In genomic region chr10:96646024-96646866, GRCm38 (mm10) we compare ENCODE assay signal across 8 mouse cellular contexts. TPM values are rescaled to one million over a fixed set of nuclear protein-coding genes. Genes with fewer than 3 reads are reported as not detected.
DNase-seq lines count a peak whose midpoint lies in the region; ATAC-seq lines count a peak whose summit lies in the region.

No protein-coding gene starts in this region.

- H3K36me3 ChIP-seq in embryonic facial prominence, embryonic 14.5 days (ENCODE audit: control insufficient read depth, insufficient read depth, low read length): no peaks in the 10 kb centered on the region
- no peaks in the 10 kb centered on the region for H3K36me3 ChIP-seq in hindbrain, embryonic 15.5 days
- H3K36me3 ChIP-seq in megakaryocyte, embryonic 14.5 days (replicated peaks; ENCODE audit: low read length): no peaks in the 10 kb centered on the region

- H3K27ac ChIP-seq in embryonic facial prominence, embryonic 14.5 days (replicated peaks; ENCODE audit: low read depth, low read length): no peak overlapping the region
- H3K27ac ChIP-seq in hindbrain, embryonic 15.5 days (replicated peaks): peak overlapping the region; percentile 62

- no peaks in the 10 kb centered on the region for H3K27me3 ChIP-seq in embryonic facial prominence, embryonic 14.5 days (replicated peaks; ENCODE audit: control insufficient read depth, insufficient read depth, low read length)
- H3K27me3 ChIP-seq in hindbrain, embryonic 15.5 days: no peaks in the 10 kb centered on the region
- H3K27me3 ChIP-seq in megakaryocyte, embryonic 14.5 days (replicated peaks): peaks cover 2% of the 10 kb centered on the region

- WGBS in embryonic facial prominence, embryonic 14.5 days: 27% methylated on average over 13 of the region's 13 CpGs
- WGBS in hindbrain, embryonic 15.5 days: 7% methylated on average over 13 of the region's 13 CpGs

- H3K9me3 ChIP-seq in embryonic facial prominence, embryonic 14.5 days (ENCODE audit: control insufficient read depth, low read length): no peaks in the 10 kb centered on the region
- no peaks in the 10 kb centered on the region for H3K9me3 ChIP-seq in hindbrain, embryonic 15.5 days
- H3K9me3 ChIP-seq in megakaryocyte, embryonic 14.5 days: no peaks in the 10 kb centered on the region

- H3K4me1 ChIP-seq in embryonic facial prominence, embryonic 14.5 days (ENCODE audit: control insufficient read depth, insufficient read depth, low read length): peaks cover 13% of the 10 kb centered on the region; the same call in 1 of the 2 replicates
- H3K4me1 ChIP-seq in hindbrain, embryonic 15.5 days (replicated peaks): peaks cover 18% of the 10 kb centered on the region
- H3K4me1 ChIP-seq in megakaryocyte, embryonic 14.5 days: peaks cover 3% of the 10 kb centered on the region; the same call in 1 of the 2 replicates

- H3K4me2 ChIP-seq in embryonic facial prominence, embryonic 14.5 days (ENCODE audit: low read depth, low read length): peak overlapping the region; percentile 41
- H3K4me2 ChIP-seq in hindbrain, embryonic 15.5 days: peak overlapping the region; percentile 38

- peak; percentile 91 for ATAC-seq in embryonic facial prominence, embryonic 14.5 days (ENCODE audit: low read depth)
- ATAC-seq in hindbrain, embryonic 15.5 days (ENCODE audit: low FRiP score, low read depth): peak; percentile 94

- DNase-seq in layer of hippocampus, adult 11-12 months (ENCODE audit: low spot score): peak; percentile 38
- no peak for DNase-seq in layer of hippocampus, adult 9-10 months (ENCODE audit: low spot score)
- DNase-seq in embryonic facial prominence, embryonic 14.5 days (ENCODE audit: low spot score): peak; percentile 79
- DNase-seq in left cerebral cortex, adult 8-10 months (ENCODE audit: low spot score in 2 of 2): peak; percentile 24 to 41
- peak; percentile 24 for DNase-seq in right cerebral cortex, postnatal 25 days
- DNase-seq in thymus, adult 18-20 months: no peak

- no peak overlapping the region for H3K9ac ChIP-seq in embryonic facial prominence, embryonic 14.5 days (ENCODE audit: low read depth, low read length)
- no peak overlapping the region for H3K9ac ChIP-seq in hindbrain, embryonic 15.5 days

- H3K4me3 ChIP-seq in embryonic facial prominence, embryonic 14.5 days (ENCODE audit: low read depth, low read length): no peak overlapping the region
- 0 out of 2 replicates have a peak overlapping the region, but pooled peaks have one; percentile 4 for H3K4me3 ChIP-seq in hindbrain, embryonic 15.5 days
- H3K4me3 ChIP-seq in megakaryocyte, embryonic 14.5 days (replicated peaks): peak overlapping the region; percentile 12

RNA-seq across cellular contexts. Expression of gene Btg1, which starts 29.4 kb away (rescaled TPM):
- 83.2 and 87.3 TPM in 2 replicates for polyA plus RNA-seq in embryonic facial prominence, embryonic 14.5 days (2014; fragmentation: Nextera tagmentation; extraction: Ambion mirVana)
- polyA plus RNA-seq in hindbrain, embryonic 15.5 days (2015; fragmentation: Nextera tagmentation; extraction: Ambion mirVana): 40.7 and 43.2 TPM in 2 replicates
- total RNA-seq in left cerebral cortex, adult 8-10 months (2022): 10 to 100 TPM; 34.1 to 39.4 (median 35.2) TPM
- polyA plus RNA-seq in megakaryocyte, embryonic 14.5 days (2012; ENCODE audit: insufficient read depth, low replicate concordance): 29.6 and 36.7 TPM in 2 replicates

Comparison
In these comparisons a context has a peak if more than half of its experiments do, and no peak if none do; other contexts are left out.
1. DNase-seq: peak in layer of hippocampus, adult 11-12 months (single experiment), embryonic facial prominence, embryonic 14.5 days (single experiment), left cerebral cortex, adult 8-10 months (2 of 2) and right cerebral cortex, postnatal 25 days (single experiment); none in layer of hippocampus, adult 9-10 months (single experiment) and thymus, adult 18-20 months (0 of 2).